Mouse (Mus musculus): Measurements from ENCODE around the gene Smyd3. TPM values are rescaled to one million over a fixed set of nuclear protein-coding genes. Genes with fewer than 3 reads are reported as not detected.

The Smyd3 gene
- polyA plus RNA-seq, 1 experiment from 2014 or later, result 18.0 TPM

DNA sequence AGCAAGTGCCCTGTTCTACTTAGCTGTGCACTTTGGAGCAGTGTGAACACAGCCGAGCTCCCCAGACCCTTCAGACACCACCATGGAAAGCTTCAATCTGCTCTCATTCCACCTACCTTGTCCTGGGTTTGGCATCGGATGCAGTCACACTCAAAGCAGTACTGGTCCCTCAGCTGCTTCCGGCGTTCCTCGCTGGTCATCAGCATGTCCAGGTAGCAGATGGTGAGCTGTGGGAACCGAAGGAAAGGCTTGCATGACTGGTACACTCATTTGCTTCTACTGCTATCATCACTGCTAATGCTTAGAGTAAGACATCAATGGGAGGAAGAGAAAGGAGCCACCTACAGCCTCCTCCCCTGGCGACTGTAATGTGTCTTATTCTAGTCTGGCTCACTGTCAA lies 431.6 kb downstream of the Smyd3 start:
- H3K27me3 ChIP-seq (ENCODE audit: insufficient read depth, poor library complexity, severe bottlenecking), result no peaks in the 10 kb centered on the region
- no peak for DNase-seq (ENCODE audit: low spot score)
- no peaks in the 10 kb centered on the region for H3K9me3 ChIP-seq
- H3K4me1 ChIP-seq (replicated peaks), result peaks cover 3% of the 10 kb centered on the region; the same call in 1 of the 2 replicates
- WGBS, result 91% methylated on average over 7 of the region's 7 CpGs
- no peak overlapping the region for H3K27ac ChIP-seq
- H3K4me3 ChIP-seq, result no peak overlapping the region
- H3K36me3 ChIP-seq, result no peaks in the 10 kb centered on the region

DNA sequence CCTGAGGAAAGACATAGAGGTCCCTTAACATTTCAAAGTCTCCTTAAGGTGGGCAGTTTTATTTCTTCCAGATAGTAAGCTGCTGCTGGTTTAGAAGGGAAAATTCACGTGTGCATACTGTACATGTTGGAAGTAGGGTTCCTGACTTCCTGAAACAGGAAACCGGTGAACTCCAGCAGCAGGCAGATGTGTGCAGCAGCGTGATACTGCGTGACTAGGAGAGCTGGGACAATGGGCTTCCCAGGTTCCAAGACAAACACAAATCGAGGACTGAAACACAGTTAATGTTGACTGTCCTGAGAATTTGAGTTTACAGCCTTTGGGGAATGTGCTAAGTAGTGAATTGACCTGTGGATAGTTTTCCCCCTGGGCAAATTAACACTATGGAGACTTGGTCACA lies 434.7 kb downstream of the Smyd3 start:
- Histone ChIP-seq H3K4me1 (replicated peaks) (peaks cover 3% of the 10 kb centered on the region; the same call in 1 of the 2 replicates), H3K27ac (no peak overlapping the region), H3K36me3 (no peaks in the 10 kb centered on the region), H3K27me3 (ENCODE audit: insufficient read depth, poor library complexity, severe bottlenecking) (no peaks in the 10 kb centered on the region), H3K4me3 (no peak overlapping the region), H3K9me3 (no peaks in the 10 kb centered on the region)
- 70% methylated on average over 5 of the region's 5 CpGs for WGBS
- no peak for DNase-seq (ENCODE audit: low spot score)

DNA sequence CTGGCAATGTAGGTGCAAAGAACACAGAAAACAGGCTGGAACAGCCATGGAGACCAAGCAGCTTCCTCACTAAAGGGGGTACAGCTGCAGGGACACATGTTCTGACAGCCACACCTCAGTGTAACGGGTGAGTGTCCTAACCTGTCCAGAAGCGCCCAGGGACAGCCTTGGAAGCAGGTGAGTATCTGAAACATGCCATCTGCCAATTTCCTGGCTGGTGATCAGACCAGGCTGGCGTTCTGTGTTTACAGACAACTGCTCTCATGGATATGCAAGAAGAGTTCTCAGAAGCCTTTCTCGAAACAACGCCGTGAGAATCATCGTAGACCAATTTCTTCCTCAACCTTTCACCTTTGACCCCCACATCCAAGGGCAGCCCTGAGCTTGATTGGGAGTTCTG lies 444.0 kb downstream of the Smyd3 start:
- 93% methylated on average over 7 of the region's 7 CpGs for WGBS

DNA sequence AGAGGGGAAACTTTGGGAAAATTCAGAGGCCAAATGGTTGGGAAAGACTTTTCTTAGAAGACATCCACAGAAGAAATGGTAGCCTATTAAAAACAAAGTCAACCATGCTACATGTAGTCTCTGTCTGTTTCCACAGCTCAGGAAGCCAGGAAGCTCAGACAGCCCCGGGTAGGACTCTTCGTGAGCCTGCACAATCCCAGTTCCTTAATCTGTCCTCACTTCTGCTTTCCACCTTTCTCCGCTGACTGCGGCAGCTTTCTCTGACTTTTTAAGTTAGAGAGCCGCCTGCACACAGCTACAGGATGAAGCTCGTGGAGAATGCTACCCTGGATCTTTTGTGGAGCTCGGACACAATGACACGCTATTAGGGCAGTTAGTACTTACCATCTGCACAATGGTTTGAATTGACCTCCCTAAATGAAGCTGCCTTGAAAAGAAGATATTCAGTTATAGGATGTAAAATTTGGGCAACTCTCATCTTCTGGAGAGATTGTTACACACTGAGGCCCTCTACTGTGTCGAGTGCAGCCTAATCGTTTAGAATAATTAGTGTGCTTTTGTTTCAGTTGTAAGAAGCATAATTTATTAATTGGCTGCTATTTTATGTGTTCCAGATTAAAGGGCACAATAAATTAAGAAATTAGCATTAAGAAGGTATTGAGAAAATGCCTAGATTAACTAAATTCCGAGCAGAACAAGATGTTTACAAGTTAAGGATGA lies 444.7 kb downstream of the Smyd3 start:
- Histone ChIP-seq H3K36me3 (no peaks in the 10 kb centered on the region), H3K9me3 (no peaks in the 10 kb centered on the region), H3K4me1 (replicated peaks) (peaks cover 12% of the 10 kb centered on the region), H3K4me3 (no peak overlapping the region), H3K27ac (no peak overlapping the region), H3K27me3 (ENCODE audit: insufficient read depth, poor library complexity, severe bottlenecking) (no peaks in the 10 kb centered on the region)
- WGBS, result 60% methylated on average over 11 of the region's 11 CpGs
- no peak for DNase-seq (ENCODE audit: low spot score)

More for the DNA sequence above, 444.0 kb downstream of the Smyd3 start:
- Histone ChIP-seq H3K4me1 (replicated peaks) (peaks cover 12% of the 10 kb centered on the region), H3K9me3 (no peaks in the 10 kb centered on the region), H3K27me3 (ENCODE audit: insufficient read depth, poor library complexity, severe bottlenecking) (no peaks in the 10 kb centered on the region), H3K36me3 (no peaks in the 10 kb centered on the region), H3K27ac (no peak overlapping the region), H3K4me3 (no peak overlapping the region)
- no peak for DNase-seq (ENCODE audit: low spot score)

DNA sequence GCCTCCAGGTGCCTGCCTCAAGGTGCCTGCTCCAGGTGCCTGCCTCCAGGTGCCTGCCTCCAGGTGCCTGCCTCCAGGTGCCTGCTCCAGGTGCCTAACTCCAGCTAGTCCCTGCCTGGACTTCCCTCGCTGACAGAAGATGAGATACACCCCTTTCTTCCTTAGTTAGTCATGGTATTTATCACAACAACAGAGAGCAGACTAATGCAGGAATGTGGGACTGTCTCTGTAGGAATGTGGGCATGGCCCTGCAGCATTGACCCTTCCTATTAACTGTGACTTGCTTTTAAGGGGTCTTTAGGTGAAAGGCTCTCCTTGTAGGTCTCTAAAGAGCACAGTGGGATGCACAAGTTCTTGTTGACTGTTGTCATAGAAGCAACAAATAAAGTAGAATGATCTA lies 445.4 kb downstream of the Smyd3 start:
- H3K36me3 ChIP-seq, result no peaks in the 10 kb centered on the region
- WGBS, result 35% methylated on average over 1 of the region's 1 CpGs
- no peak for DNase-seq (ENCODE audit: low spot score)

DNA sequence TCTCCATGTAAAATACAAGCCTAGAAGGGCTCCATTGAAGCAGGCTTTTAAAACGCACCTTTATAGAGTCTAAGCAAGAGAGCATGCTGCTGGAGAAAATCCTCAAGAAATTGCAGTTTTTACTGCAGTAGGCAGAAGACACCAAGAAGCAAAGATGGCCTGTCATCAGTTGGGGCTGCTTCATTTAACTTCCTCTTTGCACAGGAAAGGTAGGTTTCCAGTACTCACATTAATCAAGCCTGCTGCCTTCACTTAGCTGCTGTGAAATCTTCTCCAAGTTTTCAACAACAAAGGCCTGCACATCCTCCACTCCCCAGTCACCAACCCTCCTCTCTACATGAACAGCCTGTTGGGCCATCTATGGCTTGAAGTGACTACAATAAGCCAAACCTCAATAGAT lies 448.9 kb downstream of the Smyd3 start:
- no peak overlapping the region for H3K27ac ChIP-seq
- no peaks in the 10 kb centered on the region for H3K36me3 ChIP-seq
- H3K4me3 ChIP-seq, result no peak overlapping the region
- H3K9me3 ChIP-seq, result no peaks in the 10 kb centered on the region
- H3K27me3 ChIP-seq (ENCODE audit: insufficient read depth, poor library complexity, severe bottlenecking), result no peaks in the 10 kb centered on the region
- peaks cover 26% of the 10 kb centered on the region for H3K4me1 ChIP-seq (replicated peaks)
- 91% methylated on average over 1 of the region's 1 CpGs for WGBS
- DNase-seq (ENCODE audit: low spot score), result no peak

More for the DNA sequence above, 445.4 kb downstream of the Smyd3 start:
- Histone ChIP-seq H3K4me1 (replicated peaks) (peaks cover 12% of the 10 kb centered on the region), H3K27ac (no peak overlapping the region), H3K9me3 (no peaks in the 10 kb centered on the region), H3K4me3 (no peak overlapping the region), H3K27me3 (ENCODE audit: insufficient read depth, poor library complexity, severe bottlenecking) (no peaks in the 10 kb centered on the region)

DNA sequence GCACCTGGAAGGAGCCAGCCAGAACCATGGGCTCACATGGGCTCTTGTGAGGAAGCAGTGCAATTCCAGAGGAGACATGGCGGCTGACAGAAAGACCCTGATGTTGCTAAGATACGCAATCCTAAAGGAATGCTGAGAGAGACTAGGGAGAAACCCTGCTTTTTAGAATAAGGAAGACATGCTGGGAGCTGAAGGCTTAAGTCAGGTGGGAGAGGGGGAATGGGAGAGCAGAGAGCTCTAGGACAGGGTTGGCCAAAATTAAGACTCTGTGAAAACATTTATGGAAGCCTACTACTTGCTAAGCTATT lies 452.6 kb downstream of the Smyd3 start:
- no peak overlapping the region for H3K4me3 ChIP-seq
- H3K9me3 ChIP-seq, result no peaks in the 10 kb centered on the region
- H3K36me3 ChIP-seq, result no peaks in the 10 kb centered on the region
- 54% methylated on average over 2 of the region's 2 CpGs for WGBS
- H3K27ac ChIP-seq, result peak overlapping the region; percentile 64; the same call in 1 of the 2 replicates
- peaks cover 35% of the 10 kb centered on the region for H3K4me1 ChIP-seq (replicated peaks)
- no peak for DNase-seq (ENCODE audit: low spot score)
- H3K27me3 ChIP-seq (ENCODE audit: insufficient read depth, poor library complexity, severe bottlenecking), result no peaks in the 10 kb centered on the region

DNA sequence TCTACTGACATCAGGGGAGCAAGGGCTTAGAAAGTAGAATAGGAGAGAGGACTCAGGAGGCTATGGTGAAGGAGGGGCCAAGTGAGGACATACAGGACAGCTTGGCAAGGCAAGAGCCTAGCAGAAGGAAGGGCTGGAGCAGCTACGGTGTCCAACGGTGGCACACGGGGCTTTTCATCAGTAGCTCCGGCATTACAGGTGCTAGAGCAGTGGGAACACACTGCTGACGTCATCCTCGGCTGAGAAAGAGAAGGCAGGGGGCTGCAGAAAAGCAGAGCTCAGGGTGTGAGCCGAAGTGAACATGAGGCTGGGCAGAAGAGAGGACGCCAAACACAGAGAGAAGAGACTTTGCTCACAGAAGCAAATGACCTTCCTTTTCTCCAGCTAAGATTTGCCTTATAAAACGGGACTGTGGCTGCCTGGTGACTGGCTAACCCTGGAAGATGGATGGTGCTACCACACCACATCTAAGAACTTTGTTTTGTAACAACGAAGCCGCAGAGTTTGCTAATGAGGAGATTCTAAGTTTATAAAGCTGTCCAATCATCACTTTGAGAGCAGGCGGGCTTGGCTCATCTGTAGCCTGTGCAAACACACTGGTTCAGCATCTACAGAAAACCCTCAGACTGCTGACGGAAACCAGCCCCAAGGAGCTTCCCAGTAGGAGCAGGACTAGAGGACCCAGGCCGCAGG lies 453.1 kb downstream of the Smyd3 start:
- WGBS, result 84% methylated on average over 14 of the region's 14 CpGs
- peaks cover 40% of the 10 kb centered on the region for H3K4me1 ChIP-seq (replicated peaks)
- H3K36me3 ChIP-seq, result no peaks in the 10 kb centered on the region
- H3K27ac ChIP-seq, result peak overlapping the region; percentile 64; the same call in 1 of the 2 replicates
- no peak overlapping the region for H3K4me3 ChIP-seq
- no peak for DNase-seq (ENCODE audit: low spot score)
- no peaks in the 10 kb centered on the region for H3K9me3 ChIP-seq
- no peaks in the 10 kb centered on the region for H3K27me3 ChIP-seq (ENCODE audit: insufficient read depth, poor library complexity, severe bottlenecking)

DNA sequence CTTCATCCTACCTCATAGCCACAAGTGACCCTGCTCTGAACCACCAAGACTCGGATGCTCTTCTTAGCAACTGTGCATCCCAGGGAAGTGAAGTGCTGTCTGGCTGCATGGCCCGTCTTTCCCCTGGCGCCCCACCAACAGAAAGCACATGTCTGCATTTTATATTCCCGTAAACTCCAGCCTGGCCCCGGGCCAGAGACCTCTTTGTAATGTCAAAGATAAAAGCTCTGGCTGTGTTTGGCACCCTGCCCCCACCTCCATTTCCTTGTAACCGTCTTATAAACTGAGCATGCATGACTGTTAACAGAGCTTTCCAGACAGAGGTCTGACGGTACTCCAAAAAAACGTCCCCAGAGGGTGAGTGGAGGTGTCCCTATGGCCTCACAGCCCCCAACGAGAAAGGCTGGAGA lies 456.1 kb downstream of the Smyd3 start:
- Histone ChIP-seq H3K4me1 (replicated peaks) (peaks cover 49% of the 10 kb centered on the region), H3K27ac (peak overlapping the region; percentile 56), H3K9me3 (no peaks in the 10 kb centered on the region), H3K4me3 (no peak overlapping the region), H3K27me3 (ENCODE audit: insufficient read depth, poor library complexity, severe bottlenecking) (no peaks in the 10 kb centered on the region), H3K36me3 (no peaks in the 10 kb centered on the region)
- DNase-seq (ENCODE audit: low spot score), result no peak
- WGBS, result 51% methylated on average over 9 of the region's 9 CpGs

DNA sequence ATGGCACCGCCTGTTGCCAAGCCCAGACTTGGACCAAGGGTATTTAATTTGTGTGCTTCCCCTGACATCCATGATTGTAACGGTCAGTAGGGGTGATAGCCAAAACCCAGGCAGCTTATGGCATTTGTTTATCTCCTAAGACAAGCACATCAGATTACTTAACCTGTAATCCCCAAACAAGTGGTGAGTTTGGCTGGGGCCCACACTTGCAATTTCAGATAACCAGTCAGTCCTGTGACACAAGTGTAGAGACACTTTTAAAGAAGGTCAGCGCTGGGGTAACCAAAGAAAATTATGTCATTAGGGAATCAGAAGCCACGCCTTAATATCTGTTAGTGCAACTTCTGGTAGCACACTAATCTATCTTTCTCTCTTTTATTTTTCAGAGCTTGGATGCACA lies 456.8 kb downstream of the Smyd3 start:
- Histone ChIP-seq H3K4me3 (no peak overlapping the region), H3K4me1 (replicated peaks) (peaks cover 49% of the 10 kb centered on the region), H3K27ac (0 out of 2 replicates have a peak overlapping the region, but pooled peaks have one; percentile 30), H3K27me3 (ENCODE audit: insufficient read depth, poor library complexity, severe bottlenecking) (no peaks in the 10 kb centered on the region), H3K36me3 (no peaks in the 10 kb centered on the region), H3K9me3 (no peaks in the 10 kb centered on the region)
- WGBS, result 86% methylated on average over 4 of the region's 4 CpGs
- DNase-seq (ENCODE audit: low spot score), result no peak

DNA sequence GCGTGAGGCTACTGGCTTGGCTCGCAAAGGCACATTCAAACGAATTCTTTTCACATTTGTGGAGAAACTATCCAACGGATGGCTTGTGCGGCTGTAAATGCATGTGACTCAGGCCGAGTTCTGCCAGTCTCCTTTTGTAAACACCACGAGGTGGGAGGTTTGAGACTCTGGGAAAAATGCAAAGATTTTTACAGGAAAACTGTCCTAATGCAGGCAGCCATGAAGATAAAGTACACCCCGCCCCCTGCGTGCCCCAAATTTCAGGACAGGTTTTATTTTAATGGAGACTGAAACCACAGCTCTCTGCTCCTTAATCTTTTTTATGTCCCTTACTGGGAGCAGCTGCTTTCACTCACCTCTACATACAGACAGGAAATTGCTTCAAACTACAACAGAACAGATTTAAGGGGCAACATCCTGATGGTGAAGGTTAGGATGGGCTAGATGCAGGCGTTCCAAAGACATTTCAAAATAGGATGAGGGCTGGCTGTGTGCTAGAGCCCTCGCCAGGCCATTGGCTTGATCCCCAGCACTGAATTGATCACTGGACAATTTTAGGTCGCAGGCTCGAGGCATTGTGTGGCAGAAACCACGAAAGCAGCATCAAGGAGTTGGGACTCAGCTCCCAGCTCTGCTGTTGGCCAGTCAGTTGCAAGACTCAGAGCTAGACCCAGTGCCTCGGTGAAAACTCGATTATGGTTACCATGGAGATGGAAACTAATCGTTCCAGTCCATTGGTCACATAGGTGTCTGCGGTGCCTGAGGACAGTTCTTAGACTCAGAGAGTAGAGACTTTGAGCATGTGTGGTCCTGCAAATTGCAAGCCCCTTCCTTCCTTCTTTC lies 457.5 kb downstream of the Smyd3 start:
- Histone ChIP-seq H3K4me3 (no peak overlapping the region), H3K36me3 (no peaks in the 10 kb centered on the region), H3K4me1 (replicated peaks) (peaks cover 47% of the 10 kb centered on the region), H3K27me3 (ENCODE audit: insufficient read depth, poor library complexity, severe bottlenecking) (no peaks in the 10 kb centered on the region), H3K27ac (peak overlapping the region; percentile 30; the same call in 1 of the 2 replicates), H3K9me3 (no peaks in the 10 kb centered on the region)
- DNase-seq (ENCODE audit: low spot score), result no peak
- WGBS, result 63% methylated on average over 18 of the region's 18 CpGs

DNA sequence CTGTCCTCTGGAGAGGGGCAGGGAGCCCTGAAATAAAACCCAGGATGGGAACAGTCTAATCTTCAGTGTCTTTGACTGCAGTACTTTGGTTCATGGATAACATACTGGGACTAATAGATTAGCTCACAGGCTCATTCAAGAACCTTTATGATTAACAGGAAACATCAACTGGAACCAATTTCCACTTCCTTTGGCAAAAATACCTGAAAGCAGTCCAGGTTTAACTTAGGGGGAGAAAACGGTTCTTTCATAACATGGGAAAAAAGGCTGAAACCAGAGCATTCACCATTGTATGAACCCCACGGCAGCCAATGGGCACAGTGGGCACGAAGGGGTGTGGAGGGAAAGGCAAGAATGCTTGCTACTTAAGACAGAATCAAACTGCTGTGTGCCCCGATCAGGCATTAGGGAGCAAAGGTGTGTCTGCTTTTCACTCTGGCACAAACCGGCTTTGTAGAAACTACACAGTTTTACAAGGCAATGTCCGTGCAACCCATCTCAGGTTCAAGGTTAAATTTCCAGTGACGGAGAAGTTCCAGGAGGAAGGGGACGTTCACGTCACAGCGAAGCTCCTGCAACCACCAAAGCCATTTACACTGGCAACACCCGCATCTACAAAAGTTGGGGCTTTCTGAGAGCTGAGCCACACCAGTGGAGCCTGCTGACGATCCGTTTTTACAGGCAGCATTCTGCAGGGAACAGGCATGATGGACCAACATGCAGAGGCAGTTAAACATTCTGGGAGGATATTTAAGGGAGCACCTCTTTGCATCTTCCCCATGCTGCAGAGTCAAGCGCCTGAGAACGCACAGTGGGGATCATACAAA lies 458.3 kb downstream of the Smyd3 start:
- H3K4me1 ChIP-seq (replicated peaks), result peaks cover 39% of the 10 kb centered on the region
- no peak for DNase-seq (ENCODE audit: low spot score)
- H3K4me3 ChIP-seq, result no peak overlapping the region
- peak overlapping the region; percentile 30; the same call in 1 of the 2 replicates for H3K27ac ChIP-seq
- H3K36me3 ChIP-seq, result no peaks in the 10 kb centered on the region
- no peaks in the 10 kb centered on the region for H3K27me3 ChIP-seq (ENCODE audit: insufficient read depth, poor library complexity, severe bottlenecking)
- H3K9me3 ChIP-seq, result no peaks in the 10 kb centered on the region
- 86% methylated on average over 15 of the region's 15 CpGs for WGBS
